Mouse (Mus musculus): ENCODE results near the gene Ttc39a. TPM values are rescaled to one million over a fixed set of nuclear protein-coding genes. Genes with fewer than 3 reads are reported as not detected.

Ttc39a gene
- polyA plus RNA-seq, 1 experiment from 2014 or later: 3.5 TPM

- Histone ChIP-seq H3K27ac (no peak overlapping the region), H3K4me3 (replicated peaks; ENCODE audit: low read length) (no peak overlapping the region), H3K4me1 (replicated peaks; ENCODE audit: control insufficient read depth, insufficient read depth, low read length) (no peaks in the 10 kb centered on the region), H3K27me3 (ENCODE audit: control insufficient read depth, insufficient read depth, low read length) (no peaks in the 10 kb centered on the region), H3K4me2 (replicated peaks) (no peak overlapping the region), H3K9ac (no peak overlapping the region), H3K36me3 (replicated peaks; ENCODE audit: control insufficient read depth, insufficient read depth) (0 out of 2 replicates have a peak, but pooled peaks cover 3% of the 10 kb centered on the region), H3K9me3 (ENCODE audit: control insufficient read depth, low read length) (no peaks in the 10 kb centered on the region)
- DNase-seq (ENCODE audit: low spot score) (no peak), ATAC-seq (ENCODE audit: low FRiP score) (no peak)
- 90% methylated on average over 4 of the region's 4 CpGs for WGBS
These were observed 36.2 kb downstream of the Ttc39a start for GRCm38 (mm10) chr4:109442649-109443048.

GRCm38 (mm10) chr4:109444471-109444870, 38.0 kb downstream of the Ttc39a start:
- ATAC-seq (ENCODE audit: low FRiP score) (no peak), DNase-seq (ENCODE audit: low spot score) (no peak)
- 87% methylated on average over 6 of the region's 6 CpGs for WGBS
- Histone ChIP-seq H3K4me2 (replicated peaks) (no peak overlapping the region), H3K36me3 (replicated peaks; ENCODE audit: control insufficient read depth, insufficient read depth) (0 out of 2 replicates have a peak, but pooled peaks cover 12% of the 10 kb centered on the region), H3K27ac (no peak overlapping the region), H3K9ac (no peak overlapping the region), H3K4me3 (replicated peaks; ENCODE audit: low read length) (no peak overlapping the region), H3K27me3 (ENCODE audit: control insufficient read depth, insufficient read depth, low read length) (no peaks in the 10 kb centered on the region), H3K9me3 (ENCODE audit: control insufficient read depth, low read length) (no peaks in the 10 kb centered on the region), H3K4me1 (replicated peaks; ENCODE audit: control insufficient read depth, insufficient read depth, low read length) (no peaks in the 10 kb centered on the region)

- DNase-seq (ENCODE audit: low spot score) (no peak), ATAC-seq (ENCODE audit: low FRiP score) (no peak)
- WGBS: 69% methylated on average over 2 of the region's 2 CpGs
- Histone ChIP-seq H3K9ac (no peak overlapping the region), H3K27me3 (ENCODE audit: control insufficient read depth, insufficient read depth, low read length) (no peaks in the 10 kb centered on the region), H3K27ac (no peak overlapping the region), H3K4me2 (replicated peaks) (no peak overlapping the region), H3K4me3 (replicated peaks; ENCODE audit: low read length) (no peak overlapping the region), H3K9me3 (ENCODE audit: control insufficient read depth, low read length) (no peaks in the 10 kb centered on the region), H3K4me1 (replicated peaks; ENCODE audit: control insufficient read depth, insufficient read depth, low read length) (no peaks in the 10 kb centered on the region), H3K36me3 (replicated peaks; ENCODE audit: control insufficient read depth, insufficient read depth) (0 out of 2 replicates have a peak, but pooled peaks cover 12% of the 10 kb centered on the region)
These were observed 38.5 kb downstream of the Ttc39a start for GRCm38 (mm10) chr4:109444951-109445350.

- Histone ChIP-seq H3K36me3 (replicated peaks; ENCODE audit: control insufficient read depth, insufficient read depth) (0 out of 2 replicates have a peak, but pooled peaks cover 15% of the 10 kb centered on the region), H3K27me3 (ENCODE audit: control insufficient read depth, insufficient read depth, low read length) (no peaks in the 10 kb centered on the region), H3K9ac (no peak overlapping the region), H3K27ac (no peak overlapping the region), H3K9me3 (ENCODE audit: control insufficient read depth, low read length) (no peaks in the 10 kb centered on the region), H3K4me2 (replicated peaks) (no peak overlapping the region), H3K4me3 (replicated peaks; ENCODE audit: low read length) (no peak overlapping the region), H3K4me1 (replicated peaks; ENCODE audit: control insufficient read depth, insufficient read depth, low read length) (no peaks in the 10 kb centered on the region)
- ATAC-seq (ENCODE audit: low FRiP score) (no peak), DNase-seq (ENCODE audit: low spot score) (no peak)
- 84% methylated on average over 2 of the region's 2 CpGs for WGBS
These were observed 39.0 kb downstream of the Ttc39a start for GRCm38 (mm10) chr4:109445397-109445796.

GRCm38 (mm10) chr4:109445956-109446355, 39.5 kb downstream of the Ttc39a start:
- Histone ChIP-seq H3K4me3 (replicated peaks; ENCODE audit: low read length) (no peak overlapping the region), H3K4me2 (replicated peaks) (no peak overlapping the region), H3K27me3 (ENCODE audit: control insufficient read depth, insufficient read depth, low read length) (no peaks in the 10 kb centered on the region), H3K9ac (no peak overlapping the region), H3K9me3 (ENCODE audit: control insufficient read depth, low read length) (no peaks in the 10 kb centered on the region), H3K4me1 (replicated peaks; ENCODE audit: control insufficient read depth, insufficient read depth, low read length) (no peaks in the 10 kb centered on the region), H3K27ac (no peak overlapping the region), H3K36me3 (replicated peaks; ENCODE audit: control insufficient read depth, insufficient read depth) (peaks cover 17% of the 10 kb centered on the region; the same call in 1 of the 2 replicates)
- WGBS: 92% methylated on average over 1 of the region's 1 CpGs
- ATAC-seq (ENCODE audit: low FRiP score) (no peak), DNase-seq (ENCODE audit: low spot score) (no peak)

- H3K9ac ChIP-seq: no peak overlapping the region
- peaks cover 24% of the 10 kb centered on the region for H3K36me3 ChIP-seq (replicated peaks; ENCODE audit: control insufficient read depth, insufficient read depth)
- DNase-seq (ENCODE audit: low spot score) (no peak), ATAC-seq (ENCODE audit: low FRiP score) (no peak)
- no peaks in the 10 kb centered on the region for H3K27me3 ChIP-seq (ENCODE audit: control insufficient read depth, insufficient read depth, low read length)
- H3K9me3 ChIP-seq (ENCODE audit: control insufficient read depth, low read length): no peaks in the 10 kb centered on the region
- H3K27ac ChIP-seq: no peak overlapping the region
- H3K4me2 ChIP-seq (replicated peaks): no peak overlapping the region
- 100% methylated on average over 2 of the region's 2 CpGs for WGBS
- H3K4me3 ChIP-seq (replicated peaks; ENCODE audit: low read length): no peak overlapping the region
- H3K4me1 ChIP-seq (replicated peaks; ENCODE audit: control insufficient read depth, insufficient read depth, low read length): no peaks in the 10 kb centered on the region
These were observed 42.1 kb downstream of the Ttc39a start for GRCm38 (mm10) chr4:109448531-109448930.

GRCm38 (mm10) chr4:109456821-109457220, 50.4 kb downstream of the Ttc39a start:
- ATAC-seq (ENCODE audit: low FRiP score) (no peak), DNase-seq (ENCODE audit: low spot score) (no peak)
- no peak overlapping the region for H3K4me3 ChIP-seq (replicated peaks; ENCODE audit: low read length)
- no peaks in the 10 kb centered on the region for H3K4me1 ChIP-seq (replicated peaks; ENCODE audit: control insufficient read depth, insufficient read depth, low read length)
- WGBS: 92% methylated on average over 6 of the region's 6 CpGs
- no peak overlapping the region for H3K4me2 ChIP-seq (replicated peaks)
- no peak overlapping the region for H3K27ac ChIP-seq
- peaks cover 18% of the 10 kb centered on the region for H3K36me3 ChIP-seq (replicated peaks; ENCODE audit: control insufficient read depth, insufficient read depth)
- H3K9me3 ChIP-seq (ENCODE audit: control insufficient read depth, low read length): no peaks in the 10 kb centered on the region
- no peaks in the 10 kb centered on the region for H3K27me3 ChIP-seq (ENCODE audit: control insufficient read depth, insufficient read depth, low read length)
- H3K9ac ChIP-seq: no peak overlapping the region

- 79% methylated on average over 3 of the region's 3 CpGs for WGBS
- no peaks in the 10 kb centered on the region; the same call in 1 of the 2 replicates for H3K36me3 ChIP-seq (replicated peaks; ENCODE audit: control insufficient read depth, insufficient read depth)
- H3K4me1 ChIP-seq (replicated peaks; ENCODE audit: control insufficient read depth, insufficient read depth, low read length): no peaks in the 10 kb centered on the region
- no peaks in the 10 kb centered on the region for H3K27me3 ChIP-seq (ENCODE audit: control insufficient read depth, insufficient read depth, low read length)
- DNase-seq (ENCODE audit: low spot score) (no peak), ATAC-seq (ENCODE audit: low FRiP score) (no peak)
- no peak overlapping the region for H3K4me3 ChIP-seq (replicated peaks; ENCODE audit: low read length)
- H3K9ac ChIP-seq: no peak overlapping the region
- no peak overlapping the region for H3K4me2 ChIP-seq (replicated peaks)
- H3K9me3 ChIP-seq (ENCODE audit: control insufficient read depth, low read length): no peaks in the 10 kb centered on the region
- H3K27ac ChIP-seq: no peak overlapping the region
These were observed 54.2 kb downstream of the Ttc39a start for GRCm38 (mm10) chr4:109460421-109461179.

GRCm38 (mm10) chr4:109463892-109464291, 57.5 kb downstream of the Ttc39a start:
- no peaks in the 10 kb centered on the region for H3K4me1 ChIP-seq (replicated peaks; ENCODE audit: control insufficient read depth, insufficient read depth, low read length)
- H3K27ac ChIP-seq: no peak overlapping the region
- no peaks in the 10 kb centered on the region for H3K9me3 ChIP-seq (ENCODE audit: control insufficient read depth, low read length)
- H3K4me3 ChIP-seq (replicated peaks; ENCODE audit: low read length): no peak overlapping the region
- H3K9ac ChIP-seq: no peak overlapping the region
- H3K4me2 ChIP-seq (replicated peaks): no peak overlapping the region
- no peaks in the 10 kb centered on the region for H3K36me3 ChIP-seq (replicated peaks; ENCODE audit: control insufficient read depth, insufficient read depth)
- ATAC-seq (ENCODE audit: low FRiP score) (no peak), DNase-seq (ENCODE audit: low spot score) (no peak)
- H3K27me3 ChIP-seq (ENCODE audit: control insufficient read depth, insufficient read depth, low read length): no peaks in the 10 kb centered on the region
